7 mouse cellular contexts compared by ENCODE assay signal in the genomic region with DNA sequence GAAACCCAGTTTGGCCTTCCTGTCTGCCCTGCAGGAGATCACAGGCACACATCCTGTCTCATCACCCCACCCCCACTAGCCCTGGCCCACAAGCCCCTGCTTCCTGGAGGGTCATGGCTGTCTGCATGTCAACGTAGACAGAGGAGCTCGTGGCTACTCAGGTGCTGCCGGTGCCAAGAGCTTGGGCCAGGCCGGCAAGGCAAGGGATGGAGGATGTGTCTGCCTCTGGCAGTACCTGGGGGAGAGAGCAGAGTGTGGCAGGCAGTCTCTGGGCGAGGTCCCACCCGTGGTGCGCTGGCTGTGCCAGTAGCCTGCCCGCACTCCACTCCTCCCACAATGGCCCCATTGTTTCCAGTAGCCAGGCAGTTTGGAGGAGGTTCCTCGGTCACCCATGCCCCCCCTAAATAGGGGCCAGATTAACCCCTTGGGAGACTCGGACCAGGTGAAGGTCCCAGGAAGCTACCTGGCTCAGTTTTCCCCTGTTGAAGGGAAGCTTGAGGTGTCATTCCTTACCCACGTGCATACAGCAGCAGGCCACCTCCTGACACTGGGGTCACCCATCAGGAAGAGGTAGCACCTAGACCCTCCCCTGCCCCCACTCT. TPM values are rescaled to one million over a fixed set of nuclear protein-coding genes. Genes with fewer than 3 reads are reported as not detected.
A peak's percentile ranks its signal among the peaks of the same experiment; 100 is the strongest.
DNase-seq lines count a peak whose midpoint lies in the region; ATAC-seq and TF ChIP-seq lines count a peak whose summit lies in the region.

No protein-coding gene starts in this region.

- H3K27ac ChIP-seq in neural tube, embryonic 12.5 days, result no peak overlapping the region
- peak overlapping the region; percentile 25 for H3K27ac ChIP-seq in brown adipose tissue, adult 24 weeks (replicated peaks; ENCODE audit: low read depth, low read length)
- H3K27ac ChIP-seq in kidney, postnatal 0 days, result peak overlapping the region; percentile 81
- H3K27ac ChIP-seq in midbrain, embryonic 15.5 days, result peak overlapping the region; percentile 64

- H3K4me1 ChIP-seq in neural tube, embryonic 12.5 days, result peaks cover 78% of the 10 kb centered on the region
- H3K4me1 ChIP-seq in brown adipose tissue, adult 24 weeks (ENCODE audit: control insufficient read depth, insufficient read depth, insufficient read length, low read length), result peaks cover 60% of the 10 kb centered on the region
- H3K4me1 ChIP-seq in kidney, postnatal 0 days (replicated peaks; ENCODE audit: insufficient read depth, low read length), result peaks cover 85% of the 10 kb centered on the region
- H3K4me1 ChIP-seq in midbrain, embryonic 15.5 days, result peaks cover 78% of the 10 kb centered on the region

- WGBS in neural tube, embryonic 12.5 days, result 16% methylated on average over 11 of the region's 11 CpGs
- 14% methylated on average over 11 of the region's 11 CpGs for WGBS in kidney, postnatal 0 days
- 19% methylated on average over 11 of the region's 11 CpGs for WGBS in midbrain, embryonic 15.5 days

- DNase-seq in neural tube, embryonic 10.5 days (ENCODE audit: extremely low spot score, low spot score), result no peak
- DNase-seq in gastrocnemius, postnatal 25 days, result peak; percentile 76
- no peak for DNase-seq in kidney, postnatal 0 days (ENCODE audit: low spot score)
- no peak for DNase-seq in yolk sac, embryonic 10.5 days (ENCODE audit: low spot score)

- no peak overlapping the region for H3K4me3 ChIP-seq in neural tube, embryonic 12.5 days
- peak overlapping the region; percentile 7 for H3K4me3 ChIP-seq in brown adipose tissue, adult 24 weeks (ENCODE audit: insufficient read depth, low read depth, low read length)
- no peak overlapping the region for H3K4me3 ChIP-seq in kidney, postnatal 0 days (replicated peaks; ENCODE audit: low read depth, low read length)
- H3K4me3 ChIP-seq in midbrain, embryonic 15.5 days, result no peak overlapping the region

- H3K4me2 ChIP-seq in neural tube, embryonic 12.5 days (replicated peaks), result peak overlapping the region; percentile 27
- H3K4me2 ChIP-seq in kidney, postnatal 0 days (ENCODE audit: low read length), result peak overlapping the region; percentile 37; the same call in 1 of the 2 replicates
- peak overlapping the region; percentile 12; the same call in 1 of the 2 replicates for H3K4me2 ChIP-seq in midbrain, embryonic 15.5 days

- no peak for ATAC-seq in neural tube, embryonic 12.5 days (ENCODE audit: low FRiP score, low read depth)
- no peak for ATAC-seq in kidney, postnatal 0 days (replicated peaks; ENCODE audit: low FRiP score, low read depth)
- no peak for ATAC-seq in midbrain, embryonic 15.5 days (replicated peaks)

- peak overlapping the region; percentile 44 for H3K9ac ChIP-seq in neural tube, embryonic 12.5 days
- peak overlapping the region; percentile 35 for H3K9ac ChIP-seq in kidney, postnatal 0 days (ENCODE audit: low read depth, low read length)
- H3K9ac ChIP-seq in midbrain, embryonic 15.5 days, result peak overlapping the region; percentile 2; the same call in 1 of the 2 replicates

- no peaks in the 10 kb centered on the region for H3K27me3 ChIP-seq in neural tube, embryonic 12.5 days (replicated peaks)
- H3K27me3 ChIP-seq in kidney, postnatal 0 days (ENCODE audit: insufficient read depth, low read length), result no peaks in the 10 kb centered on the region
- no peaks in the 10 kb centered on the region for H3K27me3 ChIP-seq in midbrain, embryonic 15.5 days (replicated peaks)

- no peaks in the 10 kb centered on the region for H3K36me3 ChIP-seq in neural tube, embryonic 12.5 days
- no peaks in the 10 kb centered on the region for H3K36me3 ChIP-seq in kidney, postnatal 0 days (ENCODE audit: insufficient read depth, low read length)
- no peaks in the 10 kb centered on the region for H3K36me3 ChIP-seq in midbrain, embryonic 15.5 days (replicated peaks)

- no peak for TF ChIP-seq CTCF in kidney, postnatal 0 days (IDR thresholded peaks at IDR 0.05; ENCODE audit: low read depth)

- H3K9me3 ChIP-seq in neural tube, embryonic 12.5 days, result no peaks in the 10 kb centered on the region
- no peaks in the 10 kb centered on the region for H3K9me3 ChIP-seq in kidney, postnatal 0 days (replicated peaks; ENCODE audit: low read length)
- no peaks in the 10 kb centered on the region for H3K9me3 ChIP-seq in midbrain, embryonic 15.5 days

RNA-seq across cellular contexts. Expression of gene Bcl9l, which starts 11.7 kb away (rescaled TPM):
- polyA plus RNA-seq in neural tube, embryonic 12.5 days (2016; fragmentation: Nextera tagmentation; extraction: Ambion mirVana), result 9.3 and 10.9 TPM in 2 replicates
- 19.2 and 24.4 TPM in 2 replicates for polyA plus RNA-seq in brown adipose tissue, adult 24 weeks (2012; ENCODE audit: insufficient read depth, insufficient read length, missing spikeins)
- total RNA-seq in gastrocnemius, postnatal 25 days (2021), result 10 to 100 TPM; 33.6 to 40.7 TPM
- 8.7 and 9.1 TPM in 2 replicates for polyA plus RNA-seq in kidney, postnatal 0 days (2015; fragmentation: Nextera tagmentation; extraction: Ambion mirVana)
- 12.5 and 13.0 TPM in 2 replicates for polyA plus RNA-seq in midbrain, embryonic 15.5 days (2015; fragmentation: Nextera tagmentation; extraction: Ambion mirVana)

RNA-seq across cellular contexts. Expression of gene Upk2, which starts 39.6 kb away (rescaled TPM):
- 0.35 TPM in 1 of 2 replicates, not detected in the other for polyA plus RNA-seq in neural tube, embryonic 12.5 days (2016; fragmentation: Nextera tagmentation; extraction: Ambion mirVana)
- polyA plus RNA-seq in brown adipose tissue, adult 24 weeks (2012; ENCODE audit: insufficient read depth, insufficient read length, missing spikeins), result not detected in 2 replicates
- total RNA-seq in gastrocnemius, postnatal 25 days (2021), result under 1 TPM; 0.32 to 0.43 TPM
- polyA plus RNA-seq in kidney, postnatal 0 days (2015; fragmentation: Nextera tagmentation; extraction: Ambion mirVana), result 19.9 and 27.8 TPM in 2 replicates
- polyA plus RNA-seq in midbrain, embryonic 15.5 days (2015; fragmentation: Nextera tagmentation; extraction: Ambion mirVana), result not detected in 2 replicates

RNA-seq across cellular contexts. Expression of gene Foxr1, which starts 53.4 kb away (rescaled TPM):
- not detected in 2 replicates for polyA plus RNA-seq in neural tube, embryonic 12.5 days (2016; fragmentation: Nextera tagmentation; extraction: Ambion mirVana)
- not detected in 2 replicates for polyA plus RNA-seq in brown adipose tissue, adult 24 weeks (2012; ENCODE audit: insufficient read depth, insufficient read length, missing spikeins)
- not detected for total RNA-seq in gastrocnemius, postnatal 25 days (2021)
- not detected in 2 replicates for polyA plus RNA-seq in kidney, postnatal 0 days (2015; fragmentation: Nextera tagmentation; extraction: Ambion mirVana)
- polyA plus RNA-seq in midbrain, embryonic 15.5 days (2015; fragmentation: Nextera tagmentation; extraction: Ambion mirVana), result not detected in 2 replicates

Comparison
In these comparisons a context has a peak if more than half of its experiments do, and no peak if none do; other contexts are left out.
1. RNA of gene Upk2, which starts 39.6 kb away (polyA plus RNA-seq): 19.9 to 27.8 TPM in kidney, postnatal 0 days; 0.35 TPM in neural tube, embryonic 12.5 days, not detected in brown adipose tissue, adult 24 weeks and not detected in midbrain, embryonic 15.5 days; every median in the first group is over 10 times any median in the second.
2. Peak in every context shown above with its lines, with median percentiles within 50 percentile points of each other: H3K4me2 ChIP-seq and H3K9ac ChIP-seq.